Mouse (Mus musculus) CH12.LX (cell line): ENCODE data around the gene Ass1. TPM values are rescaled to one million over a fixed set of nuclear protein-coding genes. Genes with fewer than 3 reads are reported as not detected.
A peak's percentile ranks its signal among the peaks of the same experiment; 100 is the strongest.

Experiments used
- DNase-seq: peaks from one replicate; pipeline ENCODE4 v3.0.0-alpha.2; 2013; ENCODE audit errors: extremely low read depth
- H3K27ac ChIP-seq: 2 replicates; pipeline ENCODE4 v1.5.1; 2012; ENCODE audit warnings: low read depth, mild to moderate bottlenecking, control low read depth, moderate library complexity; ENCODE audit not compliant: insufficient read depth
- H3K27me3 ChIP-seq: replicated peaks from 2 replicates; pipeline ENCODE3; 2012; ENCODE audit warnings: inconsistent platforms
- H3K36me3 ChIP-seq, 2 experiments: replicated peaks in 1 of 2; 2 replicates each; pipeline versions ENCODE3 to v1.6.1; 2012; ENCODE audit warnings: inconsistent platforms in 1 of 2, low read length in 1 of 2, mild to moderate bottlenecking in 1 of 2, mixed read lengths in 1 of 2, moderate library complexity in 1 of 2; ENCODE audit not compliant: control insufficient read depth in 1 of 2, insufficient read depth in 1 of 2
- H3K4me1 ChIP-seq, 2 experiments: 2 replicates each; pipeline ENCODE4 v1.6.1; 2012; ENCODE audit warnings: inconsistent platforms in 1 of 2, moderate library complexity in 1 of 2; ENCODE audit not compliant: insufficient read depth in 2 of 2, control insufficient read depth in 1 of 2
- H3K4me2 ChIP-seq: 2 replicates; pipeline ENCODE4 v1.6.1; 2012; ENCODE audit warnings: low read depth, mild to moderate bottlenecking, control low read depth; ENCODE audit not compliant: poor library complexity, insufficient read depth, severe bottlenecking
- H3K4me3 ChIP-seq, 3 experiments: fragments of 150-350 bp in 1 of 3; sonication (generic) in 1 of 3; replicated peaks in 1 of 3; 2 replicates each; pipeline versions ENCODE3 to v1.5.1; 2011 to 2012; ENCODE audit warnings: low read depth in 2 of 3, low read length in 2 of 3, mild to moderate bottlenecking in 2 of 3, moderate library complexity in 2 of 3, control low read depth in 1 of 3, improper control_type of control experiment in 1 of 3, inconsistent platforms in 1 of 3, mixed read lengths in 1 of 3; ENCODE audit not compliant: poor library complexity in 1 of 3
- H3K79me2 ChIP-seq: replicated peaks from 2 replicates; pipeline ENCODE4 v1.6.1; 2012; ENCODE audit warnings: mild to moderate bottlenecking, moderate library complexity; ENCODE audit not compliant: control insufficient read depth, poor library complexity, insufficient read depth, severe bottlenecking; ENCODE audit errors: extremely low read depth
- H3K9ac ChIP-seq: 2 replicates; pipeline ENCODE4 v1.6.1; 2012; ENCODE audit warnings: low read depth, mild to moderate bottlenecking, control low read depth, moderate library complexity; ENCODE audit not compliant: insufficient read depth
- H3K9me3 ChIP-seq: replicated peaks from 2 replicates; pipeline ENCODE3; 2012; ENCODE audit warnings: low read length, inconsistent platforms, mixed read lengths
- GABPA ChIP-seq: IDR thresholded peaks from 2 replicates; pipeline ENCODE4 v1.6.1; 2012; ENCODE audit warnings: low read depth, low read length, improper control_type of control experiment, inconsistent platforms; ENCODE audit not compliant: insufficient replicate concordance
- JUND ChIP-seq: conservative IDR thresholded peaks from 2 replicates; pipeline ENCODE4 v1.6.1; 2011; ENCODE audit warnings: low read depth, low read length, improper control_type of control experiment
- KAT2A ChIP-seq: IDR thresholded peaks from 2 replicates; pipeline ENCODE4 v1.6.1; 2012; ENCODE audit warnings: low read length, improper control_type of control experiment, inconsistent platforms; ENCODE audit not compliant: insufficient replicate concordance
- MAZ ChIP-seq: IDR thresholded peaks from 2 replicates; pipeline ENCODE4 v1.6.1; 2012; ENCODE audit warnings: low read depth, mild to moderate bottlenecking, inconsistent platforms, low read length, improper control_type of control experiment, moderate library complexity
- POLR2A ChIP-seq: IDR thresholded peaks from 2 replicates; pipeline ENCODE4 v1.6.1; 2011; ENCODE audit warnings: low read depth, mild to moderate bottlenecking, improper control_type of control experiment, low read length
- RAD21 ChIP-seq: IDR thresholded peaks from 2 replicates; pipeline ENCODE4 v1.6.1; 2011; ENCODE audit warnings: low read depth, mild to moderate bottlenecking, low read length, improper control_type of control experiment, moderate library complexity
- TBP ChIP-seq: conservative IDR thresholded peaks from 2 replicates; pipeline ENCODE4 v1.6.1; 2011; ENCODE audit warnings: low read depth, low read length, improper control_type of control experiment
- ZC3H11A ChIP-seq: IDR thresholded peaks from 2 replicates; pipeline ENCODE4 v1.6.1; 2012; ENCODE audit warnings: low read depth, mild to moderate bottlenecking, inconsistent platforms, low read length, improper control_type of control experiment
- ZMIZ1 ChIP-seq: IDR thresholded peaks from 2 replicates; pipeline ENCODE4 v1.6.1; 2012; ENCODE audit warnings: low read depth, mild to moderate bottlenecking, inconsistent platforms, low read length, improper control_type of control experiment
- dilution Hi-C: fragments of 300-500 bp; cut with MboI; formaldehyde crosslinking; loops from 2 replicates; pipeline ENCODE4 v1.14.3; 2020; ENCODE audit warnings: low sequenced_read_pairs; ENCODE audit not compliant: extremely low pct_unique_long_range_greater_than_20kb, extremely low pct_ligation_motif_present
- in situ Hi-C: fragments of 300-500 bp; cut with MboI; formaldehyde crosslinking; loops from 3 replicates; pipeline ENCODE4 v1.14.3; 2019; ENCODE audit warnings: low sequenced_read_pairs, low pct_ligation_motif_present, low pct_unique_long_range_greater_than_20kb, mixed read lengths
- polyA plus RNA-seq: library from polyadenylated mRNA; unstranded; fragments of >175 nt; gene quantifications from 2 replicates; pipeline ENCODE4 v1.2.1, GENCODE M21; 2012; ENCODE audit warnings: low read depth; ENCODE audit not compliant: insufficient read length
- total RNA-seq, 2 experiments: library from RNA; depleted of rRNA; stranded (reverse); fragments of 300-350 nt in 1 of 2; fragments of >200 nt in 1 of 2; gene quantifications; 2 replicates each; pipeline ENCODE4 v1.2.3; 2012 to 2014

Gene Ass1
- total and polyA plus RNA-seq, 3 experiments = 45.1 to 211 (median 87.8) TPM

GRCm38 (mm10) chr2:31451530-31451929 lies 18.5 kb upstream of the Ass1 start:
- Histone ChIP-seq H3K27me3 (no peaks in the 10 kb centered on the region), H3K4me3 (no peak overlapping the region), H3K27ac (no peak overlapping the region), H3K9ac (no peak overlapping the region), H3K4me2 (no peak overlapping the region), H3K36me3 (peaks cover 12 to 37% of the 10 kb centered on the region in 2 experiments), H3K4me1 (peaks cover 38 to 79% of the 10 kb centered on the region in 2 experiments), H3K9me3 (no peaks in the 10 kb centered on the region), H3K79me2 (peaks cover 5% of the 10 kb centered on the region)
- TF ChIP-seq TBP (no peak), GABPA (no peak), RAD21 (no peak)
- in situ Hi-C loops = loop anchor here (25.0 kb wide), 1 partner anchor 389 kb away; no protein-coding TSS in a partner anchor
- peak; percentile 64 for DNase-seq
- dilution Hi-C loops = no loop called here

GRCm38 (mm10) chr2:31453011-31453410 lies 17.0 kb upstream of the Ass1 start:
- Histone ChIP-seq H3K27me3 (no peaks in the 10 kb centered on the region), H3K4me3 (peak overlapping the region in 1 of 3 experiments; percentile 76), H3K36me3 (peaks cover 12 to 50% of the 10 kb centered on the region in 2 experiments), H3K4me2 (no peak overlapping the region), H3K79me2 (peaks cover 5% of the 10 kb centered on the region), H3K9ac (no peak overlapping the region), H3K9me3 (no peaks in the 10 kb centered on the region), H3K27ac (no peak overlapping the region), H3K4me1 (peaks cover 27 to 73% of the 10 kb centered on the region in 2 experiments)
- DNase-seq = no peak
- TF ChIP-seq ZC3H11A = no peak
- TF ChIP-seq JUND = no peak
- TF ChIP-seq ZMIZ1 = no peak
- no peak for TF ChIP-seq TBP
- no peak for TF ChIP-seq MAZ
- TF ChIP-seq KAT2A = no peak
- in situ Hi-C loops (loop anchor here (25.0 kb wide), 1 partner anchor 391 kb away; no protein-coding TSS in a partner anchor), dilution Hi-C loops (no loop called here)

GRCm38 (mm10) chr2:31453559-31454177 lies 16.3 kb upstream of the Ass1 start:
- TF ChIP-seq POLR2A (peak; percentile 45; the same call in 1 of the 2 replicates), MAZ (no peak)
- dilution Hi-C loops = no loop called here
- Histone ChIP-seq H3K79me2 (peaks cover 5% of the 10 kb centered on the region), H3K9me3 (no peaks in the 10 kb centered on the region), H3K9ac (peak overlapping the region; percentile 49), H3K27me3 (no peaks in the 10 kb centered on the region), H3K4me3 (peak overlapping the region; percentile 61 to 76 (median 62)), H3K36me3 (peaks cover 12 to 56% of the 10 kb centered on the region in 2 experiments), H3K4me1 (peaks cover 27 to 75% of the 10 kb centered on the region in 2 experiments), H3K27ac (peak overlapping the region; percentile 85), H3K4me2 (peak overlapping the region; percentile 65)
- in situ Hi-C loops = loop anchor here (25.0 kb wide), 1 partner anchor 391 kb away; no protein-coding TSS in a partner anchor
- no peak for DNase-seq
